Mouse (Mus musculus) cerebral cortex, adult 2 months (tissue): ENCODE data around the gene Fbxw20.

Experiments used
- WGBS: fragments of 180-500 bp; shearing (Covaris S2); methylation state at CpG from one replicate; pipeline ENCODE4 v1.1.7; 2018; 5-methylcytosine and 5-hydroxymethylcytosine counted together

Gene Fbxw20

DNA sequence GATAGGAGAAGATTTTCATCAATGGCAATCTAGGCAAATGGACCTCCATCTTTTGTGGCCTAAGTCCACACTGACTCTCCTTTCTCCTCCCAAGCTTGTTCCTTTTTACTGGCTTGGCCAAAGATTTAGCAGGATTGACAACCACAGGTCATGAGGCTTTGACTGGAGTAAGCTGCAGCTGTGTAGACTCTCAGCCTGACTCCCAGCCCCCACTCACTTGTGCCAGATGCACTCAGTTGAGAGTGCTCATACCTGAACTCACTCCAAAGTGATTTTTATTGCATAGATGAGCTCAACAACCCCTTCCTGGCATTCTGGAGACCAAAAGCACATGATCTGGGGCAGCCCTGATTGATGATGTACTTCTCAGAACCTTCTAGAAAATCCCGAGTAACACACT, at the start of gene Fbxw20:
Gene Fbxw20, minus strand, starts transcription at position 101 of the 400 bp plus-strand sequence.
- WGBS: 87% methylated on average over 1 of the region's 1 CpGs

DNA sequence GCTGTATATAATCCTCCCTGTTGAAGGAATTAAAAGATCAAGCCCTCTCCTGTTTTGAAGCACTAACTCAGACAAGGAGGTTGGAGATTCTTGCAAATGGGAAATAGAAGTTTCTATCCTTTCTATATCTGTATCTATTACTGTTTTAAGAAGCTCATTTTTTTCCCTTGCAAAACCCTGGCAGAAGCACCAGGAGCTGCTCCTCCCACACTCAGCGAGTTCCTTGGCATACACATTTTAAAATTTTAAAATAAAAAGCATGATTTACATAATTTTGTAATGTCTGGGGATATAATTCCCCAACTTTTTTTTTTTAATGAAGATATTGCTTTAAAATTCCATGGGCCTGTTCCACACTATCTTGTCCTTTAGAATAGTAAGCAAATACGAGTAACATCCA, 28.5 kb upstream of the Fbxw20 start:
- WGBS: 36% methylated on average over 2 of the region's 2 CpGs

DNA sequence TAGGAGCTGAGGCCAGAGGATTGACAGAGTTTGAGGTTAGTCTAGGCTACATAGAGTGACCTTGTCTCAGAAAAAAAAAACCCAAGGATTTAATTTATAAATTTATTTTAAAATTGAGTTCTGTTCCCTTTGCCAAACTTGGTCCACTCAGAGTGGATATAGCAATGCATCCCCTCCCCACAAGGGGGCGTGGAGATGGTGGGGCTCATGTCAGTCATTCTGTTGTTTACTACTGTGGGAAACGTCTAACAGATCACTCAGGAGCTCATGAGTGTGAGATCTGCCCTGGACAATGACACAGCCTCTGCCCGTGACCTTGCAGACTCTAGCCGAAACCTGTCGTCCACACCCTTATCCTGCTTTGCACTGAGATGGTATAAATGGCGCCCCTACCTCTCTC, 16.1 kb downstream of the Fbxw20 start:
- WGBS: 70% methylated on average over 6 of the region's 6 CpGs

GRCm38 (mm10) chr9:109201347-109201746, 33.2 kb downstream of the Fbxw20 start:
- 40% methylated on average over 1 of the region's 1 CpGs for WGBS

- 91% methylated on average over 1 of the region's 1 CpGs for WGBS
These were observed 34.2 kb downstream of the Fbxw20 start for GRCm38 (mm10) chr9:109200349-109200748.

- WGBS: 46% methylated on average over 1 of the region's 1 CpGs
These were observed 35.2 kb downstream of the Fbxw20 start for GRCm38 (mm10) chr9:109199353-109199752.

DNA sequence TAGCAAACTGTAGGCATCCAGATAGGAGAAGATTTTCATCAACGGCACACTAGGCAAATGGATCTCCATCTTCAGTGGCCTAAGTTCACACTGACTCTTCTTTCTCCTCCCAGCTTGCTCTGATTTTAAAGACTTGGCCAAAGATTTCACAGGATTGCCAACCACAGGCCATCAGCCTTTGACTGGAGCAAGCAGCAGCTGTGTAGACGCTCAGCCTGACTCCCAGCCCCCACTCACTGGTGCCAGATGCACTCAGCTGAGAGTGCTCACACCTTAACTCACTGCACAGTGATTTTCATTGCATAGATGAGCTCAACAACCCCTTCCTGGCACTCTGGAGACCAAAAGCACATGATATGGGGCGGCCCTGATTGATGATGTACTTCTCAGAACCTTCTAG, 38.7 kb downstream of the Fbxw20 start, which contains the start of gene Fbxw13:
Gene Fbxw13, minus strand, starts transcription at position 101 of the 400 bp plus-strand sequence.
- 85% methylated on average over 3 of the region's 3 CpGs for WGBS

DNA sequence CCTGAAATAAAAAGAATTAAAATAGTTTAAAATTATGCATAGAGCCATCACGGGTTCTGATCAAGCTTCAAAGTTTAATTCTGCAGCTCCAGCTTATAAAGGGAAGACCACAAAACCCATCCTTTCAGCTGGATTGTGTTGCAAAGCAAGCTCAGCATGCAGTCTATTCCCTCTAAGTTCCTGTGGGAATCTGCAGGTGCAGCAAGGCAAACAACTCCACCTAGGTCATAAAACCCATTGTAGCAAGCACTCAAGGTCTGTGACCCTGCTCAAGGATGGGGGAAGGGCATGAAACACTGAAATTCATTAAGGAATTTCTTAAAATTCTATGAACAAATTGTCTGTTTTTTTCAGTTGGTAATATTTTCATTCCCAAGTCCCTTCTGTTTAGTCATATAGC, 57.3 kb downstream of the Fbxw20 start:
- 80% methylated on average over 1 of the region's 1 CpGs for WGBS

DNA sequence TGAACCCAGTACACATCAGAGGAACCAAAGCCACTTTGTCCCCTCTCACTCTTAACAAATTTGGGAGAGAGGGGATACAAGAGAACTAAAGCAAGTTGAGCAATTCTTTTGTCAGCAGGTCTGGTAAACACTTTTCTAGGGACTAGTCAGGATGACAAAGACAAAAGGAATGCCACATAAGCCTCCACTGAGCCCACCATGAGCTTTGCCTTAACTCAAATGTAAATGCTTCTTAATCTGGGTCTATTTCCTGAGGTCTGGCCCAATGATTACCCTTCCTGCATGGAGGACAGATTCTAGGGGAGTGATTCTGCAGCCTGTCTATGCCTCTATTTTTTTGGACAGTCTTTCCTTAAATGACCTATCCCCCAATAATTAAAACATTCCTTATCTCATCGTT, 58.3 kb downstream of the Fbxw20 start:
- 78% methylated on average over 1 of the region's 1 CpGs for WGBS
